In the genomic region with DNA sequence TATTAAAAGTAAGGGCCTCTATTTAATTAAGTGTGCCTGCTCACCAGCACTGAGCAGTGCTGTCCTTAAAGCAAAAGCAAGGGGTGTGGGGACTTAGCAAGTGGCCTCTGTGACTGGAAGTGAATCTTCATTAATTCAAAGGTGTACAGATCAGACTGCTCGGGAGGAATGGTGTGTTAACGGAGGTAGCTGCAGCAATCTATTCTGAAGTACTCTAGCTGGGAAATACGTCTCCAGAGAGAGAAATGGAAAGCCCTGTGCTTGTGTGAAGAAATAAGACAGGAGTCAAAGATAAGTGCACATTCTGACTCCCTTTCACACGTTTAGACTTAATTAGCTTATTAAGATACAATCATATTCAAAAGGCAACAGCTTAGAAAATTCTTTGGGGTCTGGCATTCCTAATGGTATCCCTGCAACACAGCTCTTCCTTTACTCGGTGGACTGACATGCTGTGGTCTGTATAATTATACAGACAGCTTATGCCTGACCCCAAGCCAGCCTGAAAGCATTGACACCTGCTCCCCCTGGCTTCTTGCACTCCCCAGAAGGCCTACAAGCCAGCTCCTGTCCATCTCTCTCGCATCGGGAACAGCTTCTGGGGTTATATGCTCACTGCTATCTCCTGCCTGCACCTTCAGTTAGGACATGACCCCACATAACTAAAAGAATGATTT, we compare ENCODE assay signal across 22 mouse cellular contexts.
A peak's percentile ranks its signal among the peaks of the same experiment; 100 is the strongest.
DNase-seq lines count a peak whose midpoint lies in the region; ATAC-seq and TF ChIP-seq lines count a peak whose summit lies in the region.
"Had no signal": no experiment of that assay in that cellular context is flagged by ENCODE, and none has a peak within 500 bp of the region (broad histone marks: within the 10 kb centered on the region; RNA-seq: fewer than 3 reads in every experiment).

No protein-coding gene starts in this region.

- no peak overlapping the region for H3K4me3 ChIP-seq in forebrain, embryonic 13.5 days
- H3K4me3 ChIP-seq in forebrain, embryonic 11.5 days (ENCODE audit: low read depth, low read length): no peak overlapping the region
- no peak overlapping the region for H3K4me3 ChIP-seq in forebrain, embryonic 14.5 days (ENCODE audit: low read depth, low read length)
- no peak overlapping the region for H3K4me3 ChIP-seq in hindbrain, embryonic 14.5 days (replicated peaks; ENCODE audit: low read length)
- no peak overlapping the region for H3K4me3 ChIP-seq in midbrain, embryonic 15.5 days
- no peak overlapping the region for H3K4me3 ChIP-seq in intestine, postnatal 0 days (ENCODE audit: low read depth, low read length)
- no peak overlapping the region for H3K4me3 ChIP-seq in liver, embryonic 11.5 days (ENCODE audit: low read depth, low read length)
- H3K4me3 ChIP-seq: embryonic facial prominence, embryonic 15.5 days; heart, embryonic 12.5 days; limb, embryonic 12.5 days had no signal

- no peak for TF ChIP-seq CTCF in intestine, postnatal 0 days (IDR thresholded peaks at IDR 0.05; ENCODE audit: low read depth)

- H3K4me2 ChIP-seq in forebrain, embryonic 13.5 days: no peak overlapping the region
- no peak overlapping the region for H3K4me2 ChIP-seq in forebrain, embryonic 11.5 days (ENCODE audit: low read depth, low read length, severe bottlenecking)
- no peak overlapping the region for H3K4me2 ChIP-seq in forebrain, embryonic 14.5 days (ENCODE audit: low read length)
- no peak overlapping the region for H3K4me2 ChIP-seq in hindbrain, embryonic 14.5 days (replicated peaks)
- H3K4me2 ChIP-seq in midbrain, embryonic 15.5 days: no peak overlapping the region
- H3K4me2 ChIP-seq in intestine, postnatal 0 days (replicated peaks; ENCODE audit: low read depth): no peak overlapping the region
- no peak overlapping the region for H3K4me2 ChIP-seq in liver, embryonic 11.5 days
- H3K4me2 ChIP-seq: embryonic facial prominence, embryonic 15.5 days; heart, embryonic 12.5 days; limb, embryonic 12.5 days had no signal

- DNase-seq in forebrain, embryonic 11.5 days (ENCODE audit: low spot score): no peak
- DNase-seq in forebrain, embryonic 14.5 days (ENCODE audit: low spot score): peak; percentile 30
- DNase-seq in hindbrain, embryonic 14.5 days (ENCODE audit: low spot score): no peak
- no peak for DNase-seq in liver, embryonic 11.5 days (ENCODE audit: low spot score)
- no peak for DNase-seq in cerebellum, postnatal 4 days (ENCODE audit: low spot score in 2 of 2)
- DNase-seq: adrenal gland, postnatal 10 days; cerebellum, adult 11 months; cerebellum, postnatal 25 days; heart, postnatal 14 days; kidney, postnatal 4 days; layer of hippocampus, adult 9-11 months; retina, postnatal 1 day; right cerebral cortex, postnatal 4 days had no signal

- H3K27ac ChIP-seq in forebrain, embryonic 13.5 days: no peak overlapping the region
- H3K27ac ChIP-seq in forebrain, embryonic 11.5 days (ENCODE audit: low read depth, low read length): no peak overlapping the region
- H3K27ac ChIP-seq in forebrain, embryonic 14.5 days (ENCODE audit: low read depth, low read length): no peak overlapping the region; the same call in 1 of the 2 replicates
- H3K27ac ChIP-seq in hindbrain, embryonic 14.5 days: no peak overlapping the region
- peak overlapping the region; percentile 48; the same call in 1 of the 2 replicates for H3K27ac ChIP-seq in midbrain, embryonic 15.5 days
- H3K27ac ChIP-seq in intestine, postnatal 0 days (ENCODE audit: low read depth, low read length): no peak overlapping the region
- H3K27ac ChIP-seq in liver, embryonic 11.5 days (ENCODE audit: low read depth, low read length): no peak overlapping the region
- H3K27ac ChIP-seq: embryonic facial prominence, embryonic 15.5 days; limb, embryonic 12.5 days; liver, embryonic 14.5 days had no signal

- peaks cover 8% of the 10 kb centered on the region; the same call in 1 of the 2 replicates for H3K4me1 ChIP-seq in forebrain, embryonic 13.5 days
- no peaks in the 10 kb centered on the region for H3K4me1 ChIP-seq in forebrain, embryonic 11.5 days (replicated peaks; ENCODE audit: control insufficient read depth, insufficient read depth, low read length)
- H3K4me1 ChIP-seq in forebrain, embryonic 14.5 days (ENCODE audit: control insufficient read depth, insufficient read depth, low read length): no peaks in the 10 kb centered on the region; the same call in 1 of the 2 replicates
- H3K4me1 ChIP-seq in hindbrain, embryonic 14.5 days (replicated peaks; ENCODE audit: control insufficient read depth, insufficient read depth, low read length): peaks cover 13% of the 10 kb centered on the region; the same call in 1 of the 2 replicates
- peaks cover 12% of the 10 kb centered on the region for H3K4me1 ChIP-seq in midbrain, embryonic 15.5 days
- no peaks in the 10 kb centered on the region for H3K4me1 ChIP-seq in intestine, postnatal 0 days (replicated peaks; ENCODE audit: control insufficient read depth, insufficient read depth, low read length)
- H3K4me1 ChIP-seq in liver, embryonic 11.5 days (replicated peaks; ENCODE audit: control insufficient read depth, insufficient read depth, low read length): no peaks in the 10 kb centered on the region
- H3K4me1 ChIP-seq: embryonic facial prominence, embryonic 15.5 days; heart, embryonic 12.5 days; limb, embryonic 12.5 days had no signal

- no peaks in the 10 kb centered on the region for H3K36me3 ChIP-seq in forebrain, embryonic 13.5 days (ENCODE audit: poor library complexity, severe bottlenecking)
- H3K36me3 ChIP-seq in forebrain, embryonic 11.5 days (ENCODE audit: control insufficient read depth, insufficient read depth, low read length): no peaks in the 10 kb centered on the region
- no peaks in the 10 kb centered on the region for H3K36me3 ChIP-seq in forebrain, embryonic 14.5 days (ENCODE audit: control insufficient read depth, insufficient read depth, low read length)
- H3K36me3 ChIP-seq in hindbrain, embryonic 14.5 days (replicated peaks; ENCODE audit: control insufficient read depth, insufficient read depth): no peaks in the 10 kb centered on the region
- no peaks in the 10 kb centered on the region for H3K36me3 ChIP-seq in midbrain, embryonic 15.5 days (replicated peaks)
- no peaks in the 10 kb centered on the region for H3K36me3 ChIP-seq in intestine, postnatal 0 days (ENCODE audit: control insufficient read depth, insufficient read depth)
- no peaks in the 10 kb centered on the region for H3K36me3 ChIP-seq in liver, embryonic 11.5 days (ENCODE audit: control insufficient read depth, insufficient read depth, low read length)
- H3K36me3 ChIP-seq: embryonic facial prominence, embryonic 15.5 days; G1E; heart, embryonic 12.5 days; limb, embryonic 12.5 days had no signal

- 0 out of 2 replicates have a peak, but pooled peaks cover 3% of the 10 kb centered on the region for H3K9me3 ChIP-seq in forebrain, embryonic 13.5 days (replicated peaks)
- no peaks in the 10 kb centered on the region for H3K9me3 ChIP-seq in forebrain, embryonic 11.5 days (ENCODE audit: control insufficient read depth, low read length)
- no peaks in the 10 kb centered on the region for H3K9me3 ChIP-seq in forebrain, embryonic 14.5 days (replicated peaks; ENCODE audit: control insufficient read depth, low read length)
- H3K9me3 ChIP-seq in hindbrain, embryonic 14.5 days (ENCODE audit: control insufficient read depth, low read length): no peaks in the 10 kb centered on the region
- 0 out of 2 replicates have a peak, but pooled peaks cover 2% of the 10 kb centered on the region for H3K9me3 ChIP-seq in midbrain, embryonic 15.5 days
- H3K9me3 ChIP-seq in intestine, postnatal 0 days (ENCODE audit: control insufficient read depth): 0 out of 2 replicates have a peak, but pooled peaks cover 3% of the 10 kb centered on the region
- no peaks in the 10 kb centered on the region for H3K9me3 ChIP-seq in liver, embryonic 11.5 days (ENCODE audit: control insufficient read depth, low read length)
- H3K9me3 ChIP-seq: embryonic facial prominence, embryonic 15.5 days; limb, embryonic 12.5 days had no signal

- no peak overlapping the region for H3K9ac ChIP-seq in forebrain, embryonic 13.5 days
- no peak overlapping the region for H3K9ac ChIP-seq in forebrain, embryonic 11.5 days (ENCODE audit: low read length)
- H3K9ac ChIP-seq in forebrain, embryonic 14.5 days (ENCODE audit: low read length): no peak overlapping the region
- no peak overlapping the region for H3K9ac ChIP-seq in hindbrain, embryonic 14.5 days
- no peak overlapping the region for H3K9ac ChIP-seq in midbrain, embryonic 15.5 days
- no peak overlapping the region for H3K9ac ChIP-seq in intestine, postnatal 0 days (ENCODE audit: low read depth, low read length)
- no peak overlapping the region for H3K9ac ChIP-seq in liver, embryonic 11.5 days (ENCODE audit: low read depth, low read length)
- H3K9ac ChIP-seq: embryonic facial prominence, embryonic 15.5 days; heart, embryonic 12.5 days; limb, embryonic 12.5 days; liver, embryonic 14.5 days had no signal

- ATAC-seq in forebrain, embryonic 13.5 days: peak; percentile 53
- ATAC-seq in forebrain, embryonic 11.5 days (replicated peaks; ENCODE audit: low FRiP score): no peak; the same call in 1 of the 2 replicates
- peak; percentile 57; the same call in 1 of the 2 replicates for ATAC-seq in forebrain, embryonic 14.5 days
- ATAC-seq in hindbrain, embryonic 14.5 days (ENCODE audit: low FRiP score): peak; percentile 24; the same call in 1 of the 2 replicates
- peak; percentile 77 for ATAC-seq in midbrain, embryonic 15.5 days (replicated peaks)
- no peak for ATAC-seq in intestine, postnatal 0 days
- ATAC-seq in liver, embryonic 11.5 days (replicated peaks; ENCODE audit: low FRiP score): no peak
- ATAC-seq: activated CD4-positive, CD25-positive, alpha-beta regulatory T cell, adult 4 months had no signal

- 38% methylated on average over 7 of the region's 7 CpGs for WGBS in forebrain, embryonic 13.5 days
- 54% methylated on average over 7 of the region's 7 CpGs for WGBS in forebrain, embryonic 11.5 days
- WGBS in forebrain, embryonic 14.5 days: 32% methylated on average over 7 of the region's 7 CpGs
- WGBS in hindbrain, embryonic 14.5 days: 31% methylated on average over 7 of the region's 7 CpGs
- WGBS in midbrain, embryonic 15.5 days: 25% methylated on average over 7 of the region's 7 CpGs
- 63% methylated on average over 7 of the region's 7 CpGs for WGBS in intestine, postnatal 0 days
- 61% methylated on average over 7 of the region's 7 CpGs for WGBS in liver, embryonic 11.5 days

- no peaks in the 10 kb centered on the region for H3K27me3 ChIP-seq in forebrain, embryonic 13.5 days
- H3K27me3 ChIP-seq in forebrain, embryonic 11.5 days (ENCODE audit: control insufficient read depth, insufficient read depth, low read length): no peaks in the 10 kb centered on the region
- no peaks in the 10 kb centered on the region for H3K27me3 ChIP-seq in forebrain, embryonic 14.5 days (replicated peaks; ENCODE audit: control insufficient read depth, insufficient read depth, low read length)
- H3K27me3 ChIP-seq in hindbrain, embryonic 14.5 days (ENCODE audit: control insufficient read depth, insufficient read depth, low read length): no peaks in the 10 kb centered on the region
- no peaks in the 10 kb centered on the region for H3K27me3 ChIP-seq in midbrain, embryonic 15.5 days (replicated peaks)
- no peaks in the 10 kb centered on the region for H3K27me3 ChIP-seq in intestine, postnatal 0 days (replicated peaks; ENCODE audit: control insufficient read depth, insufficient read depth, low read length)
- H3K27me3 ChIP-seq in liver, embryonic 11.5 days (replicated peaks; ENCODE audit: control insufficient read depth, insufficient read depth, low read length): no peaks in the 10 kb centered on the region
- H3K27me3 ChIP-seq: embryonic facial prominence, embryonic 15.5 days; heart, embryonic 12.5 days; limb, embryonic 12.5 days had no signal

Comparison
In these comparisons a context has a peak if more than half of its experiments do, and no peak if none do; other contexts are left out.
1. ATAC-seq: peak in forebrain, embryonic 13.5 days (single experiment), forebrain, embryonic 14.5 days (single experiment), hindbrain, embryonic 14.5 days (single experiment) and midbrain, embryonic 15.5 days (single experiment); none in forebrain, embryonic 11.5 days (single experiment), intestine, postnatal 0 days (single experiment) and liver, embryonic 11.5 days (single experiment).